Mouse (Mus musculus) retina, embryonic 14.5 days (tissue): ENCODE results near the gene Tas2r109.
"Not testable (repeated sequence)": the region's sequence is repeated elsewhere in the genome, so short reads cannot be mapped to it uniquely, and the experiment has no call there.

ENCODE experiments used
- DNase-seq: peaks from one replicate; pipeline ENCODE4 v3.0.0-alpha.2; 2015; ENCODE audit warnings: low spot score

Tas2r109 gene

GRCm38 (mm10) chr6:132980865-132981264, at the start of gene Tas2r109:
TSS of gene Tas2r109 (minus strand) at chr6:132980965.
- DNase-seq = no peak

DNA sequence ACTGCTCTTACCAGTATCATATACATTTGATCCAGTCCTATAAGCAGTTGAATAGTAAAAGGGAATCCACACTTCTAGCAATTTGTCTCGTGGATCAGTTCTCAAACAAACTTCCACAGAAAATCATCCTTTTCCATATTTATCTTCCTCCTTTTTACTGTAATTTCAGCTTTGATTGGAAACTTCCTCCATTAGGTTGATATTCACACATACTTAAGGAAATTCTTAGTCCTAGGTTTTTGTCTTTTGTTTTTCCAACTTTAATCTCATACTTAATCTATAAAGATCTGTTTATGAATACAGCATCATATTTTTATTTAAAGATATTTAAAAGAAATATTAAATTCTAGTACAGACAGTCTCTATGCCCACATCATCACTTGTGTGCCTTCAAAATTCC, 22.9 kb downstream of the Tas2r109 start, which contains the start of gene Tas2r131:
Tas2r131 (minus strand) TSS at position 101 of the 400 bp plus-strand sequence.
- no peak for DNase-seq

DNA sequence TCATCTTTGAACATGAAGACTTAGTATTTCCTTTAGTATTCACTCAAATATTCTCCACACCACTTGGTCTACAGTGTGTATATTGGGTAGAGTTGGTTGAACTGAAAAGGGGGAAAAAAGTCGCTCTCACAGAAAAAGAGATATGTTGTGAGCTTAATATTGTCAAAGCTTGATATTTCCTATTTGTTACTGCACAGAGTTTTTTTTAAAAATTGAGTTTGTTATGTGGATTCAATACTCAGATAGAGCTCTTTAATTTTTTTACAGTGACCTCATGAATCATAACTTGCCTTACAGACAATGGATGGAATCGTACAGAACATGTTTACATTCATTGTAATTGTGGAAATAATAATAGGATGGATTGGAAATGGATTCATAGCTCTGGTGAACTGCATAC, 30.0 kb downstream of the Tas2r109 start, which contains the start of gene Tas2r129:
Tas2r129 (plus strand) TSS at position 301 of the 400 bp plus-strand sequence.
- no peak for DNase-seq

- not testable (repeated sequence) for DNase-seq
These were observed 39.4 kb downstream of the Tas2r109 start for GRCm38 (mm10) chr6:132941376-132941775.
